Mouse (Mus musculus) bone marrow macrophage, adult 2 months (primary cell): ENCODE data around the gene Sec11a.

Experiments
- CTCF ChIP-seq: IDR thresholded peaks from 2 replicates; pipeline ENCODE4 v1.5.1; 2012; ENCODE audit warnings: low read depth, mild to moderate bottlenecking, low read length, moderate library complexity
- POLR2A ChIP-seq: IDR thresholded peaks from 2 replicates; pipeline ENCODE4 v1.6.1; 2012; ENCODE audit warnings: mild to moderate bottlenecking, low read depth, low read length, borderline replicate concordance

GRCm38 (mm10) chr7:80864151-80864550 is 83.4 kb downstream of the Sec11a start:
- TF ChIP-seq CTCF = no peak
- no peak for TF ChIP-seq POLR2A
